Mouse (Mus musculus): ENCODE data around the gene Tmem190. TPM values are rescaled to one million over a fixed set of nuclear protein-coding genes. Genes with fewer than 3 reads are reported as not detected.
"Not testable (repeated sequence)": the region's sequence is repeated elsewhere in the genome, so short reads cannot be mapped to it uniquely, and the experiment has no call there.

Tmem190 gene
- polyA plus RNA-seq, 1 experiment from 2014 or later: not detected

DNA sequence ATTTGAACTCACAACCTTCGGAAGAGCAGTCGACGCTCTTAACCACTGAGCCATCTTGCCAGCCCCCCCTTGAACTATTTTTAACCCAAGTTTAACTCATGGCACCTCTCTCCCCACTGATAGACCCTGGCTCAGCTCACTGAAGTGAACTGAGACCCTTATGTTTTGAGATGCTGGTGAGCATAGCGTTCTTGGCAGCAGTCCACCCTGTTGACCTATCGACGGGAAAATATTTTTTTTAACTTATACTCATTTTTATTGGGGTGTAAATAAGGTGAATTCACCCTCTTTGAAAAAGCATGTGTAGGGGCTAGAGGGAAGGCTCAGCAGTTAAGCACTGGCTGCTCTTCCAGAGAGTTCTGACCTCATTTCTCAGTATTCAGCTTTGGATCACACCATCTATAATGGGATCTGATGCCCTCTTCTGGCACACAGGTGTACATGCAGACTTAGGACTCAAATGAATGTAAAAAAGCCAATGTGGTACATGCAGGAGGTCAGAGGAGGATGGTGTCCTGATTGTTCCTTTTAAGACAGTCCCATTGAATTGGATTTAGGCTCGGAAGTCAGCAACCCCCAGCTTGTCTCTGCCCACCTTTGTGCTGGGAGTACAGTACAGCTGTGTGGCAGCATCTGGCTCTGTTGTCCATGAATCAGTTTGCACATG, 13.2 kb downstream of the Tmem190 start:
- Histone ChIP-seq H3K4me3 (ENCODE audit: low read depth, low read length) (no peak overlapping the region), H3K4me1 (ENCODE audit: control insufficient read depth, insufficient read depth, low read length) (0 out of 2 replicates have a peak, but pooled peaks cover 3% of the 10 kb centered on the region), H3K27me3 (replicated peaks; ENCODE audit: control insufficient read depth, insufficient read depth, low read length) (no peaks in the 10 kb centered on the region), H3K9ac (ENCODE audit: low read depth, low read length) (no peak overlapping the region), H3K9me3 (ENCODE audit: control insufficient read depth, low read length) (no peaks in the 10 kb centered on the region), H3K36me3 (ENCODE audit: control insufficient read depth, insufficient read depth, low read length) (peaks cover 44% of the 10 kb centered on the region), H3K4me2 (ENCODE audit: low read depth, low read length) (no peak overlapping the region), H3K27ac (replicated peaks; ENCODE audit: low read depth, low read length) (no peak overlapping the region)
- DNase-seq (ENCODE audit: low spot score) (peak; percentile 62), ATAC-seq (ENCODE audit: low read depth) (no peak; the same call in 1 of the 2 replicates)
- whole genome bisulfite sequencing: 70% methylated on average over 7 of the region's 7 CpGs

DNA sequence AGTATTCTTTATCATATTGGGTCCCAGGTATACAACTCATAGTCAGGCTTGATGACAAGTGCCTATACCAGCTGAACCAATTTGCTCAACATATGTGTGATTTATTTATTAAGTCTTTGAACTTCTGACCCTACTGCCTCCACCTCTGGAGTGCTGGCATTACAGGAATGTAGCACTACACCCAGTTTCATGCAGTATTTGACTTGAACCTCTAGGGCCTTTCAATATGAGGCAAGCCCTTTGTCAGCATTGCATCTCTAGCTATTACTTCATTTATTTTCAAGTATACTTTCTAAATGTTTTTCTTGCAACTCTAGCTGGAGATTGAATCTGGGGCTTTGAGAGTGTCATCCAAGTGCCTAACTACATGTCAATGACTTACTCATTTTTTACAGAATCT, 19.5 kb downstream of the Tmem190 start:
- no peaks in the 10 kb centered on the region for H3K9me3 ChIP-seq (ENCODE audit: control insufficient read depth, low read length)
- no peak for ATAC-seq (ENCODE audit: low read depth)
- no peak overlapping the region for H3K27ac ChIP-seq (replicated peaks; ENCODE audit: low read depth, low read length)

DNA sequence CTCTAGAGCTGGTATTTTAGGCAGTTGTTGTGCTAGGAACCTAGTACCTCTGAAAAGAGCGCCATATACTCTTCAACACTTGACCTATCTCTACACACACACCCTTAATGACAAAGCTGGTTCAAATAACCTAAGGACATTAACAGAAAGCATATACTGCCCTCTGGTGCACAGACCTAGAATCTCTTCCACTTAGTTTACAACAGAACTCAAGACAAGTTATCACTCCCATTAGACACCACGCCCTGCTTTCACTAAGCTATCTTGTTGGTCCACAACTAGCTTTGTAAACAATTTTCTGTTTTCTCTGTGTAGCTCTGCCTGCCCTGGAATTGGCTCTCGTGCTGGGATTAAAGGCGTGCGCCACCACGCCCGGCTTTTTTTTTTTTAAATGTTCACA, 24.0 kb downstream of the Tmem190 start:
- no peak overlapping the region for H3K4me3 ChIP-seq (ENCODE audit: low read depth, low read length)
- H3K27ac ChIP-seq (replicated peaks; ENCODE audit: low read depth, low read length): no peak overlapping the region
- no peaks in the 10 kb centered on the region for H3K27me3 ChIP-seq (replicated peaks; ENCODE audit: control insufficient read depth, insufficient read depth, low read length)
- DNase-seq (ENCODE audit: low spot score): peak; percentile 54
- WGBS: 87% methylated on average over 7 of the region's 7 CpGs
- no peak overlapping the region for H3K4me2 ChIP-seq (ENCODE audit: low read depth, low read length)
- peaks cover 58% of the 10 kb centered on the region for H3K36me3 ChIP-seq (ENCODE audit: control insufficient read depth, insufficient read depth, low read length)
- H3K9me3 ChIP-seq (ENCODE audit: control insufficient read depth, low read length): no peaks in the 10 kb centered on the region
- H3K9ac ChIP-seq (ENCODE audit: low read depth, low read length): no peak overlapping the region
- peaks cover 15% of the 10 kb centered on the region for H3K4me1 ChIP-seq (ENCODE audit: control insufficient read depth, insufficient read depth, low read length)
- ATAC-seq (ENCODE audit: low read depth): no peak

More for the DNA sequence above, 19.5 kb downstream of the Tmem190 start:
- no peak overlapping the region for H3K9ac ChIP-seq (ENCODE audit: low read depth, low read length)
- H3K4me2 ChIP-seq (ENCODE audit: low read depth, low read length): no peak overlapping the region
- no peaks in the 10 kb centered on the region for H3K27me3 ChIP-seq (replicated peaks; ENCODE audit: control insufficient read depth, insufficient read depth, low read length)
- no peaks in the 10 kb centered on the region for H3K4me1 ChIP-seq (ENCODE audit: control insufficient read depth, insufficient read depth, low read length)
- no peak overlapping the region for H3K4me3 ChIP-seq (ENCODE audit: low read depth, low read length)
- no peak for DNase-seq (ENCODE audit: low spot score)
- peaks cover 34% of the 10 kb centered on the region for H3K36me3 ChIP-seq (ENCODE audit: control insufficient read depth, insufficient read depth, low read length)

DNA sequence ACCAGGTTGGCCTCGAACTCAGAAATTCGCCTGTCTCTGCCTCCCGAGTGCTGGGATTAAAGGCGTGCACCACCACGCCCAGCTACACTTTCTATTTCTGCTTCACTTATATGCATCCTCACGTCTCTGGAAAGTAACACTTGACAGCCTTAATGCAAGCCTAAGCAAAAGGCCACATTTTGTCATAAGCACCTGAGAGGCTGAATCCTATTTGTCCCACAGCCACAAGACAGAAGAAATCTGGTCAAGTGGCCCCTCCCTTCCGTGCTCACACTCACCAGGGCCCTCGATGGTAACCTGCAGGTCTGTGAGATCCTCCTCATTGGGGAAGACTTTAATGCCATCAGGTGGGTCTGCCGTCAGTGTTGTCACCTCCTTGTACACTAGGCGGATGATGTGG, 28.4 kb downstream of the Tmem190 start:
- Histone ChIP-seq H3K4me2 (ENCODE audit: low read depth, low read length) (peak overlapping the region; percentile 80), H3K27ac (replicated peaks; ENCODE audit: low read depth, low read length) (peak overlapping the region; percentile 98; the same call in 1 of the 2 replicates), H3K36me3 (ENCODE audit: control insufficient read depth, insufficient read depth, low read length) (peaks cover 43% of the 10 kb centered on the region), H3K4me1 (ENCODE audit: control insufficient read depth, insufficient read depth, low read length) (peaks cover 21% of the 10 kb centered on the region), H3K4me3 (ENCODE audit: low read depth, low read length) (peak overlapping the region; percentile 97), H3K9ac (ENCODE audit: low read depth, low read length) (peak overlapping the region; percentile 99)
- ATAC-seq (ENCODE audit: low read depth); H3K27me3 ChIP-seq (replicated peaks; ENCODE audit: control insufficient read depth, insufficient read depth, low read length); H3K9me3 ChIP-seq (ENCODE audit: control insufficient read depth, low read length); DNase-seq (ENCODE audit: low spot score): not testable (repeated sequence)
- WGBS: 40% methylated on average over 10 of the region's 10 CpGs

DNA sequence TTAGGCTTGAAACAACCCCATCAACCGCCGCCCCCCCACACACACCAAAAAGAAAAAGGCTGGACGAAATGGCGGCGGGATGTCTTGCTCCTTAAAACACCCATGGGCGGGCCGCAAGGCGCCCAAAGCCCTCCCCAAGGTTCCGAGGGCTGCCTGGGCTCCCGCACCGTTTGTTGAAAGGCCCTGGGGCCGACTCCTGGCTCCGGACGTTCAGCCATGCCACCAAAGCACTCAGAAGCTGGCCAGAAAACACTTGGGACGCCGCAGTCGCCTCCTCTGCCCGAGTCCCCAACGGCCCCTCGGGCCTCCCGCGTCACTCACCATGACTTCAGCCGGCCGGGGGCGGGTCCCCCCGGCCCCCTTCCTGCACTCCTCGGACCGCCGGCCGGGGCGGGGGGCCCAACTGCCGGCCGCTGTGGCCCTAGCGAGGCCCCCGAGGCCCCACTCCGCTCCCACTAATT, 29.1 kb downstream of the Tmem190 start:
- Histone ChIP-seq H3K27me3 (replicated peaks; ENCODE audit: control insufficient read depth, insufficient read depth, low read length) (no peaks in the 10 kb centered on the region), H3K4me3 (ENCODE audit: low read depth, low read length) (peak overlapping the region; percentile 97), H3K9me3 (ENCODE audit: control insufficient read depth, low read length) (no peaks in the 10 kb centered on the region), H3K27ac (replicated peaks; ENCODE audit: low read depth, low read length) (peak overlapping the region; percentile 98), H3K36me3 (ENCODE audit: control insufficient read depth, insufficient read depth, low read length) (peaks cover 35% of the 10 kb centered on the region), H3K9ac (ENCODE audit: low read depth, low read length) (peak overlapping the region; percentile 99), H3K4me1 (ENCODE audit: control insufficient read depth, insufficient read depth, low read length) (peaks cover 21% of the 10 kb centered on the region), H3K4me2 (ENCODE audit: low read depth, low read length) (peak overlapping the region; percentile 80)
- DNase-seq (ENCODE audit: low spot score) (peak; percentile 32), ATAC-seq (ENCODE audit: low read depth) (0 out of 2 replicates have a peak, but pooled peaks have one; percentile 1)
- 0% methylated on average over 15 of the region's 36 CpGs for WGBS

DNA sequence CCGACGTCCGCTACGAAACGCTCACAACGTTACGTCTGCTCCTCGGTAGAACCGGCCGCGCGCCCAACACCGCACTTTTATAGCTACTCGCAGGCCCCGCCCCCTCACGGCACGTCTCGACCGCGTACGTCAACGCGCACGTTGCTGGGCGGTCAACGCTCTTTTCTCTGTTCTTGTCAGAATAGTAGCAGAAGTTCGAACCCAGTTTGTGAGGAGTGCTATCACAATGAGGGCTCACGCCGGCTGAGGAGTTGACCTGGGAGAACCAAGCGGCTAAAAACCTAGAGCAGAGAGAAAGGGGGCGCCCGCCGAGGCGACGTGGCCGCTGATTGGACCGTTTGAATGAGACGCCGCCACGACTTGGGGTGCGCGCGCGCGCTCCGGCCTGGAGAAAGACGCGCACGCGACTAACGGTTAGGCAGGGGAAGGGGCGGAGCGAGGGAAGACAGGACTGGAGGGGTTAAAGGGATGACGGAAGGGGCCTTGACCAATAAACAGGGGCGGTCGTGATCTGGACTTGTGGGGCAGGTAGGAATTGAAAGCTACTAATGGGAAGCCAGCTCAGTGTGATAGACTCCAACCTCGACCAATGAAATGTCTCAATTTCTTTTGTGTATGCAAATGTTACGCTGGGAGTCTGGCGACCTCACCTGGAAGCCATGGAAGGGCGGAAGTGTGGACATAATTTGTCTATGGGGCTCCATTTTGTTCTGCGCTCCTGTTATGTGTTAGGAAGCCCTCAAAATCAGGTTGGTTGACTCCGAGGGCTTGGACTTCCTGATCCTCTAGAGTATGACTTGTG, 29.8 kb downstream of the Tmem190 start, which contains the start of gene Ube2s:
Ube2s (minus strand) TSS at position 288 of the 802 bp plus-strand sequence.
- ATAC-seq (ENCODE audit: low read depth) (peak; percentile 99), DNase-seq (ENCODE audit: low spot score) (peak; percentile 100)
- peak within 1 kb of the TSS; percentile 80 for H3K4me2 ChIP-seq (ENCODE audit: low read depth, low read length)
- H3K27ac ChIP-seq (replicated peaks; ENCODE audit: low read depth, low read length): peak within 1 kb of the TSS; percentile 98
- peaks cover 21% of the 10 kb centered on the region for H3K4me1 ChIP-seq (ENCODE audit: control insufficient read depth, insufficient read depth, low read length)
- H3K4me3 ChIP-seq (ENCODE audit: low read depth, low read length): peak within 1 kb of the TSS; percentile 97
- peaks cover 29% of the 10 kb centered on the region for H3K36me3 ChIP-seq (ENCODE audit: control insufficient read depth, insufficient read depth, low read length)
- no peaks in the 10 kb centered on the region for H3K27me3 ChIP-seq (replicated peaks; ENCODE audit: control insufficient read depth, insufficient read depth, low read length)
- H3K9me3 ChIP-seq (ENCODE audit: control insufficient read depth, low read length): no peaks in the 10 kb centered on the region
- H3K9ac ChIP-seq (ENCODE audit: low read depth, low read length): peak within 1 kb of the TSS; percentile 99
- WGBS: under 1% methylated on average over 59 of the region's 62 CpGs

DNA sequence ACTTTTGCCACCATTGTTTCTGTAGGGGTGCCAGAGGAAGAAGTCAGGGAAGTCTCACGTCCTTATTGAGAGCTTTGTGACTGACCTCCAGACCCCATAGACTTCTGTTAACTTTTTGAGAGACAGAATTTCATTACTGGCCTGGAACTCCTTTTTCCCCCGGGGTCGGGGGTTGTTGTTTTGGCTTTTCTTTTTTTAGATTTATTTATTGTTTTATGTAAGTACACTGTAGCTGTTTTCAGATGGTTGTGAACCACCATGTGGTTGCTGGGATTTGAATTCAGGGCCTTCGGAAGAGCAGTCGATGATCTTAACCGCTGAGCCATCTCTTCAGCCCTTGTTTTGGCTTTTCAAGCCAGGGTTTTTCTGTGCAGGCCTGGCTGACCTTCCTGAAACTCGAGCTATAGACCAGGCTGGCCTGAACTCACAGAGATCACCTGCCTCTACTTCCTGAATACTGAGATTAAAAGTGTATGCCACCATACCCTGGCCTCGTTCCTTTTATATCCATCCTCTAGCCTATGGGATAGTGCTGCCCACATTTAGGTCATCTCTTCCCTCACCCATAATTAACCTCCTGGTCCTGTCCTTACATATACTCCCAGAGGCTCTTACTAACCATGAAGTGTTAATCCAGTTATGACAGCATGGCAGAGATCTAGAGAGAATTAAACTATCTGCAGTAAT, 30.5 kb downstream of the Tmem190 start:
- no peak for DNase-seq (ENCODE audit: low spot score)
- ATAC-seq (ENCODE audit: low read depth): no peak
- Histone ChIP-seq H3K4me3 (ENCODE audit: low read depth, low read length) (peak overlapping the region; percentile 97), H3K27me3 (replicated peaks; ENCODE audit: control insufficient read depth, insufficient read depth, low read length) (no peaks in the 10 kb centered on the region), H3K9ac (ENCODE audit: low read depth, low read length) (peak overlapping the region; percentile 67), H3K4me2 (ENCODE audit: low read depth, low read length) (peak overlapping the region; percentile 62), H3K9me3 (ENCODE audit: control insufficient read depth, low read length) (no peaks in the 10 kb centered on the region), H3K4me1 (ENCODE audit: control insufficient read depth, insufficient read depth, low read length) (peaks cover 21% of the 10 kb centered on the region), H3K27ac (replicated peaks; ENCODE audit: low read depth, low read length) (peak overlapping the region; percentile 89), H3K36me3 (ENCODE audit: control insufficient read depth, insufficient read depth, low read length) (peaks cover 25% of the 10 kb centered on the region)
- WGBS: 23% methylated on average over 8 of the region's 8 CpGs

DNA sequence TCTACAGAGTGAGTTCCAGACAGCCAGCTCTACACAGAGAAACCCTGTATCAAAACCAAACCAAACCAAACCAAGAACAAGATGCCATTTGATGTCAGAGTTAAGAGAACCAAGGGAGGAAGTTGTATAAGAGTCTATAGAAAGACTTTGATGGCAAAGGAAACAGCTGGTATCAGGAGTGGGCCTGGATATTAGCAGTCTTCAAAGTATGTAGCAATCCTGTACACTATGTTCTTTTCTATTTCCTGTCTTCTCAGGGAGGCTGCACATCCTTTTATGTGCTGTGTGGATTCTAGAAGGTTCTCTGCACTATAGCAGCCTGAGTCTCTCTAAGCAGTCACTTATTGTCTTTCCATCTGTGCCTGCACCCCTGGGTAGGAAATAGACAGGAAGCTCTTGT, 33.8 kb downstream of the Tmem190 start:
- Histone ChIP-seq H3K4me1 (ENCODE audit: control insufficient read depth, insufficient read depth, low read length) (peaks cover 6% of the 10 kb centered on the region; the same call in 1 of the 2 replicates), H3K27me3 (replicated peaks; ENCODE audit: control insufficient read depth, insufficient read depth, low read length) (no peaks in the 10 kb centered on the region), H3K27ac (replicated peaks; ENCODE audit: low read depth, low read length) (no peak overlapping the region), H3K9ac (ENCODE audit: low read depth, low read length) (no peak overlapping the region), H3K9me3 (ENCODE audit: control insufficient read depth, low read length) (no peaks in the 10 kb centered on the region), H3K4me3 (ENCODE audit: low read depth, low read length) (no peak overlapping the region), H3K36me3 (ENCODE audit: control insufficient read depth, insufficient read depth, low read length) (no peaks in the 10 kb centered on the region), H3K4me2 (ENCODE audit: low read depth, low read length) (no peak overlapping the region)
- DNase-seq (ENCODE audit: low spot score) (no peak), ATAC-seq (ENCODE audit: low read depth) (no peak)
